Mouse (Mus musculus) left cerebral cortex, adult 2 months (tissue): ENCODE measurements around the gene Gm36210. TPM values are rescaled to one million over a fixed set of nuclear protein-coding genes. Genes with fewer than 3 reads are reported as not detected.

Source experiments
- DNase-seq, 2 experiments: peaks; one replicate each; pipeline ENCODE4 v3.0.0; 2021 to 2022; ENCODE audit warnings: low spot score in 2 of 2, mixed read lengths in 1 of 2; ENCODE audit errors: extremely low spot score in 1 of 2
- H3K27ac ChIP-seq: fragments of 200-600 bp; 2 replicates; pipeline ENCODE4 v1.8.1; 2022
- H3K4me3 ChIP-seq: fragments of 200-600 bp; 2 replicates; pipeline ENCODE4 v1.8.1; 2022
- CTCF ChIP-seq: fragments of 200-600 bp; IDR thresholded peaks from 2 replicates; pipeline ENCODE4 v1.8.1; 2022; ENCODE audit warnings: antibody characterized with exemption, mild to moderate bottlenecking, moderate library complexity
- intact Hi-C: fragments of 180-260 bp; cut with DNase I; formaldehyde crosslinking; loops from one replicate; pipeline ENCODE4 v1.15.1; 2025
- long read RNA-seq, 2 experiments: library from polyadenylated mRNA; stranded (forward); transcript quantifications; one replicate each; pipeline ENCODE4 v2.0.0; 2021; ENCODE audit warnings: borderline mapping rate in 2 of 2
- total RNA-seq, 2 experiments: library from RNA; stranded (reverse); gene quantifications; 2 replicates each; pipeline ENCODE4 v1.2.3; 2021

The Gm36210 gene
- total RNA-seq: under 1 TPM; 0.27 to 0.28 TPM
- long read RNA-seq, experiment 1: 0 reads
- long read RNA-seq, experiment 2: 0 reads

- no peak within 1 kb of the TSS for H3K27ac ChIP-seq
- no peak within 1 kb of the TSS for H3K4me3 ChIP-seq
- no peak for TF ChIP-seq CTCF
- no peak for DNase-seq
- intact Hi-C loops: no loop called here
Observed at GRCm38 (mm10) chr7:4906466-4906950, at the start of gene Gm36210. Gene Gm36210 (minus strand): TSS chr7:4906516.

DNA sequence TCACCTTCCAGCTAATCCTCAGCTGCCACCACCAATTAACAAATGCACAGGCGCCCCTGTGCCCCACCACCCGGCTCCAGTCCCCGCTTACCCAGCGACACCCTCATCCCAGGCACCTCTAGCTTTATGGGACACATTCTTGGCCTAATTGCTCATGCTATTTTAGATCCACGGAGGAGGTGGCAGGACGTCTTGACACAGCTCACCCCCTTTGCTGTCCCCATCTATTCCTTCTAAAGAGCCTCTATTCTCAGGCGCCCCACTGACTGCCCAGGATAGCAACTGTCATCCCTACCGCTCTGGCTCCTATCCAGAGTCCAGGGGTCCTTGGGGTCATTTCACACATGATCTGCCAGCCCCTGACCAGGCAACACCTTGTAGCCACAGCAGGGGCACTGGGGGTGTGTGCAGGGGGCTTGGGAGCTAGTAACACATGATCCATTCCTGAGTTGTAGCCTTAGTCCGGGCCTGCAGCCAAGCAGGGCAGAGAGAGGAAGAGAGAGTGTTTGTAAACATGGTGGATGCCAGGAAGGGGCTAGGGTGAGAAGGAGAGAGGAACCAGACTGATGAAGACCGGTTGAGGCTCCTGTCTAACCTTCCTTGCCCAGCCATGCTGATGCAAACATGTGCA is 47.6 kb upstream of the Gm36210 start:
- TF ChIP-seq CTCF: no peak
- intact Hi-C loops: no loop called here
- no peak overlapping the region for H3K27ac ChIP-seq
- no peak for DNase-seq
- no peak overlapping the region for H3K4me3 ChIP-seq

GRCm38 (mm10) chr7:4950561-4951342 is 44.4 kb upstream of the Gm36210 start:
- TF ChIP-seq CTCF: no peak
- DNase-seq: no peak
- Histone ChIP-seq H3K27ac (no peak overlapping the region), H3K4me3 (no peak overlapping the region)
- intact Hi-C loops: no loop called here

GRCm38 (mm10) chr7:4948386-4948785 is 42.1 kb upstream of the Gm36210 start:
- H3K27ac ChIP-seq: no peak overlapping the region
- H3K4me3 ChIP-seq: no peak overlapping the region
- no peak for DNase-seq
- no peak for TF ChIP-seq CTCF
- intact Hi-C loops: no loop called here

DNA sequence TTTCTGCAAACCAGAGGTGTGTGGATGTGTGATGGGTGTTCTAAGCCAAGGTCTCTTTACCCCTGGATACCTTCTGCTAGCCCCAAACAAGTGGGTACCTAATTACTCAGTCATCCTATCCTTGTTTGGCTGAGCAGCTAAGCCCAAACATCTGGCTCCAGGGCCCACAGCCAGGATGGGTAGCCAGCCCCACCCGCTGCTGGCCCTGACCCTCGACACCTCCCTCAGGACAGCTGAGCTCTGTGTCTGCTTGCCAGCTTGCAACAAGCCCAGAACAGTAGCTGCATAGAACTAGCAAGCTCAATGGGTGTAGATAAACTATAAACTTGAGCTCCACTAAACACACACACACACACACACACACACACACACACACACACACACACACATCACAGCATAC is 41.5 kb upstream of the Gm36210 start:
- H3K4me3 ChIP-seq: no peak overlapping the region
- no peak for TF ChIP-seq CTCF
- intact Hi-C loops: no loop called here
- H3K27ac ChIP-seq: no peak overlapping the region
- DNase-seq: no peak

DNA sequence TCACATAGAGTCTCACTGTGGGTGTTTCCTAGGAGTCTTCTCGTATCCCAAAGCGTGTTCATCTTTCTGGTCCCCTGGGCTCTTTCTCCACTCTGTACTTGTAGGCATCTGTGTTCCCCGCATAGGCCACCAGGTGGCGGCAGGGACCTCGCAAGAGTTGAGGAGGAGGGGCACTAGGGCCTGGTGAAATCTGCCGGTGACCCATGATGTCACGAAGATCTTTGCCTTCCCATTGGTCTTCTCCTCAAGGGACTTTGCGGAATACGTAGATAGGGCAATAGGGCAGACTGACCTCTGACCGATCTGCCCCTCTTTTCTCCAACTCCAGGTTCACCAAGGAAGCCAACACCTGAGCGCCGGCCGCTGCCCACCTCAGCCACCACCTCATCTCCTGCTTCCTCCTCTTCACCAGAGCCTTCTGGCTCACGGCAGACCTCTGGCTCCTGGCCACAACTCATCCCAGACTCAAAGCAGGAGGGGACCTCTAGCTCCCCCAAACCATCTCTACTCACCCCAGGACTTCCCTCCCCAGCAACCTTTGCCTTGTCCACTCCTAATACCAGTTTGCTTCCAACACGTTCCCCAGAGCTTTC is 37.0 kb upstream of the Gm36210 start:
- TF ChIP-seq CTCF: peak; percentile 98
- intact Hi-C loops: loop anchor here (1.0 to 5.0 kb wide), 4 partner anchors 21 to 386 kb away; partner anchors contain the start of genes Sbk2 and Zfp579
- H3K4me3 ChIP-seq: peak overlapping the region; percentile 49
- DNase-seq: peak; percentile 90 to 93
- H3K27ac ChIP-seq: peak overlapping the region; percentile 70

DNA sequence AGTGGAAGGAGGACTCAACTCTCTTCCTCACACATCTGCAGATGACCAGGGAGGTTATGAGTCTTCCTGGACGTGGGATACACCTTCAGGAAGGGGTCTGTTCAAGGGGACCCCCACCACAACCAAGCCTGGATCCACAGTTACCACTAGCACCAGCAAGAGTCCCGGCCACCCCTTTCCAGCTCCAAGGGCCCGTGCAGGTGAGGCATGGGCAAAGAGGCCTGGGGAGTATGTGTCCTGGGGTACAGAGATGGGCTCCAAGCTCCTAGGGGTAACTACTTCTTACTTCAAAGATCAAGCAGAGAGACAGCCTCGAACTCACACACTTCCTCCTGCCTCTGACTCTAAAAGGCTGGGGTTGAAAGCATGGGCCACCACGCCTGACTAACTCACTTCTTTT is 36.4 kb upstream of the Gm36210 start:
- no peak for TF ChIP-seq CTCF
- H3K27ac ChIP-seq: no peak overlapping the region
- no peak overlapping the region for H3K4me3 ChIP-seq
- no peak for DNase-seq
- intact Hi-C loops: loop anchor here (1.0 to 5.0 kb wide), 4 partner anchors 22 to 385 kb away; partner anchors contain the start of genes Sbk2 and Zfp579

- TF ChIP-seq CTCF: peak; percentile 85
- DNase-seq: peak; percentile 74 to 81
- Histone ChIP-seq H3K27ac (no peak overlapping the region), H3K4me3 (no peak overlapping the region)
- intact Hi-C loops: loop anchor here (1.0 to 5.0 kb wide), 3 partner anchors 29 to 383 kb away; partner anchors contain the start of gene Zfp579
Observed at GRCm38 (mm10) chr7:4940068-4940479, 33.8 kb upstream of the Gm36210 start.

GRCm38 (mm10) chr7:4938456-4938855 is 32.1 kb upstream of the Gm36210 start:
- intact Hi-C loops: loop anchor here (2.0 kb wide), 1 partner anchor 72 kb away; no protein-coding TSS in a partner anchor

DNA sequence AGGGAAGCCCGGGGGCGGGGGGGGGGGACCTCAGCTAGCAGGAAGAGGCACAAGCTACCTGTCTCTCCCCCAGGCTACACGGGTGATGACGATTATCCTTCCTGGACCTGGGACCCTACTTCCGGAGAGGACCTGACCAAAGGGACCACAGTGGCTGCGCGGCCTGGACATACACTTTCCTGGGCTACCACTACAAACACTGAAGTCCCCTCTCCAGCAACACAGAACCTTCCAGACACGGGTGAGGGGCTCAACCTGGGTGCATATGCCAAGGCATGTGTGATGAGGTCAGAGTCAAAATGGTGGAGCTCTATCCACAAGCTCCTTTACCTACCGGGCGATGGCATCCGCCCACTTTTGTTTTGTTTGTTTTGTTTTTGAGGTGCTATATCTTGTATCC is 31.1 kb upstream of the Gm36210 start:
- no peak for TF ChIP-seq CTCF
- Histone ChIP-seq H3K27ac (no peak overlapping the region), H3K4me3 (no peak overlapping the region)
- intact Hi-C loops: no loop called here
- no peak for DNase-seq

More at GRCm38 (mm10) chr7:4938456-4938855, 32.1 kb upstream of the Gm36210 start:
- DNase-seq: peak; percentile 52 to 68
- no peak overlapping the region for H3K27ac ChIP-seq
- peak; percentile 92 for TF ChIP-seq CTCF
- H3K4me3 ChIP-seq: no peak overlapping the region

DNA sequence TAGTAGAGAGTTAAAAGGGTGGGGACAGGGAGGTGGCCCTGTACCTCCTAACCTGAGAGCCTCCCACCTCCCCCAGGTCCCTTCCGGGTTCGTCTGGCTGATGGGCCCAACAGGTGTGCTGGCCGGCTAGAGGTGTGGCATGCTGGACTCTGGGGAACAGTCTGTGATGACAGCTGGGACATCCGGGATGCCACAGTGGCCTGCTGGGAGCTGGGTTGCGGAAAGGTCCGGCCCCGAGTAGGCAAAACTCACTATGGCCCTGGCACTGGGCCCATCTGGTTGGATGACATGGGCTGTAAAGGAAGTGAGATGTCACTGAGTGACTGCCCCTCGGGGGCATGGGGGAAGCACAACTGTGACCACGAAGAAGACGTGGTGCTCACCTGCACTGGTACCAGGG is 30.5 kb upstream of the Gm36210 start:
- no peak for TF ChIP-seq CTCF
- H3K4me3 ChIP-seq: no peak overlapping the region
- H3K27ac ChIP-seq: no peak overlapping the region
- DNase-seq: no peak
- intact Hi-C loops: no loop called here
